Comparison of ENCODE assay signal across 15 mouse cellular contexts in genomic region chr3:15576466-15576865, GRCm38 (mm10). TPM values are rescaled to one million over a fixed set of nuclear protein-coding genes. Genes with fewer than 3 reads are reported as not detected.
"Had no signal": no experiment of that assay in that cellular context is flagged by ENCODE, and none has a peak within 500 bp of the region (broad histone marks: within the 10 kb centered on the region; RNA-seq: fewer than 3 reads in every experiment).

No protein-coding gene starts in this region.

RNA-seq across cellular contexts. Expression of gene Sirpb1b, which starts 1.6 kb away (rescaled TPM):
- total RNA-seq: layer of hippocampus, adult 2 months; layer of hippocampus, postnatal 25 days; left cerebral cortex, adult 18-20 months; left cerebral cortex, postnatal 25 days; midbrain, postnatal 0 days had no signal
- polyA plus RNA-seq: intestine, postnatal 0 days; kidney, embryonic 14.5 days; limb, embryonic 10.5 days; limb, embryonic 13.5 days; liver, embryonic 13.5 days; midbrain, embryonic 10.5 days; midbrain, embryonic 13.5 days; midbrain, postnatal 0 days; myocyte; neural tube, embryonic 14.5 days; thymus, postnatal 0 days had no signal
